Mouse (Mus musculus) embryonic facial prominence, embryonic 14.5 days (tissue): ENCODE data around the gene Dvl2. TPM values are rescaled to one million over a fixed set of nuclear protein-coding genes. Genes with fewer than 3 reads are reported as not detected.

Experiments
- ATAC-seq: fragments of 200-750 bp; cut with Nextera tagmentation; 2 replicates; pipeline ENCODE4 v1.8.0; 2017; ENCODE audit warnings: low read depth, moderate number of reproducible peaks, moderate TSS enrichment
- DNase-seq: peaks from one replicate; pipeline ENCODE4 v3.0.0-alpha.2; 2015; ENCODE audit warnings: low spot score
- H3K27ac ChIP-seq: fragments of 300-500 bp; sonication (generic); replicated peaks from 2 replicates; pipeline ENCODE4 v1.5.1; 2014; ENCODE audit warnings: low read depth, mild to moderate bottlenecking, low read length, moderate library complexity
- H3K27me3 ChIP-seq: fragments of 300-500 bp; sonication (generic); replicated peaks from 2 replicates; pipeline ENCODE4 v1.6.1; 2014; ENCODE audit warnings: low read length; ENCODE audit not compliant: control insufficient read depth, insufficient read depth
- H3K36me3 ChIP-seq: fragments of 300-500 bp; sonication (generic); 2 replicates; pipeline ENCODE4 v1.6.1; 2014; ENCODE audit warnings: low read length, mixed read lengths; ENCODE audit not compliant: control insufficient read depth, insufficient read depth
- H3K4me1 ChIP-seq: fragments of 300-500 bp; sonication (generic); 2 replicates; pipeline ENCODE4 v1.6.1; 2014; ENCODE audit warnings: antibody characterized with exemption, low read length; ENCODE audit not compliant: control insufficient read depth, insufficient read depth
- H3K4me2 ChIP-seq: fragments of 300-500 bp; sonication (generic); 2 replicates; pipeline ENCODE4 v1.6.1; 2014; ENCODE audit warnings: low read depth, mild to moderate bottlenecking, low read length, moderate library complexity, mixed read lengths
- H3K4me3 ChIP-seq: fragments of 300-500 bp; sonication (generic); 2 replicates; pipeline ENCODE4 v1.5.1; 2014; ENCODE audit warnings: low read depth, mild to moderate bottlenecking, low read length
- H3K9ac ChIP-seq: fragments of 300-500 bp; sonication (generic); 2 replicates; pipeline ENCODE4 v1.6.1; 2014; ENCODE audit warnings: low read depth, mild to moderate bottlenecking, low read length, moderate library complexity, mixed read lengths
- H3K9me3 ChIP-seq: fragments of 300-500 bp; sonication (generic); 2 replicates; pipeline ENCODE4 v1.6.1; 2016; ENCODE audit warnings: low read length; ENCODE audit not compliant: control insufficient read depth
- WGBS: fragments of 180-500 bp; shearing (Covaris S2); extraction: QIAGEN DNeasy Blood & Tissue Kit; methylation state at CpG from one replicate; pipeline ENCODE4 v1.1.7; 2014; 5-methylcytosine and 5-hydroxymethylcytosine counted together
- polyA plus RNA-seq: library from polyadenylated mRNA; unstranded; fragments of >200 nt; fragmentation: Nextera tagmentation; extraction: Ambion mirVana; gene quantifications from 2 replicates; pipeline ENCODE4 v1.2.1, GENCODE M21; 2014

The Dvl2 gene
- polyA plus RNA-seq, 1 experiment from 2014 or later = 30.8 TPM

DNA sequence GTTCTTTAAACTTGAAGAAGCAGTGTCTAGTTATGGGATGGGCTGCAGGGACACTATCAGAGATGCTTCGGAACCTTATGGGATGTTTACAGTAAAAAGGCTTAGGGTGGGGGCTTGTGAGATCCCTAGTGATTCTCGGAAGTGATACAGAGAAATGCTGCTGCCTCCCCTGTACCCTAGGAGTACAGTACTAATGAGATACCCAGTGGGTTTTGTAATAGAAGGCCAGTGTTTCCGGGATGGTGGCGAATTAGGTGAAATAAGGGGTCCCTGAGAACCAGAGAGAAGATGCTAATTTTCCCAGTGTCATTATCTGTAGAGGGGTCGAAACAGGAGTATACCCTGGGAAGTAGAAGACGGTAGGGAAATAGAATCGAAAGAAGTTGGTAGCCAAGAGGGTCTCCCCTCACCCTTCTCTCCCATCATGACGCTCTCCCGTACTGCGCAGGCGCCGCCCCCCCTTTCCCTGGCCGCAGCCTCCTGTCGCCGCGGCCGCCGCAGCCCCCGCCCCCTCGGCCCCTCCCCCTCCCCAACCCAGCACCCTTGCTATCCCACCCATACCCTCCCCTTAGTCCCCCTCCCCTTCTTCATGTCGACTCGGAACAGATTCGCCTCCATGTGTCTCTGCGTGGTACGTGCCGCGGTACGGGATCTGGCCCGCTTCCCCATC, 23.2 kb downstream of the Dvl2 start:
- 5% methylated on average over 21 of the region's 29 CpGs for WGBS
- H3K36me3 ChIP-seq = no peaks in the 10 kb centered on the region
- H3K9ac ChIP-seq = peak overlapping the region; percentile 57
- peak overlapping the region; percentile 28 for H3K4me3 ChIP-seq
- H3K27me3 ChIP-seq = no peaks in the 10 kb centered on the region
- no peaks in the 10 kb centered on the region for H3K9me3 ChIP-seq
- H3K27ac ChIP-seq = no peak overlapping the region; the same call in 1 of the 2 replicates
- H3K4me1 ChIP-seq = peaks cover 55% of the 10 kb centered on the region
- DNase-seq (peak; percentile 52), ATAC-seq (no peak)
- peak overlapping the region; percentile 60 for H3K4me2 ChIP-seq

DNA sequence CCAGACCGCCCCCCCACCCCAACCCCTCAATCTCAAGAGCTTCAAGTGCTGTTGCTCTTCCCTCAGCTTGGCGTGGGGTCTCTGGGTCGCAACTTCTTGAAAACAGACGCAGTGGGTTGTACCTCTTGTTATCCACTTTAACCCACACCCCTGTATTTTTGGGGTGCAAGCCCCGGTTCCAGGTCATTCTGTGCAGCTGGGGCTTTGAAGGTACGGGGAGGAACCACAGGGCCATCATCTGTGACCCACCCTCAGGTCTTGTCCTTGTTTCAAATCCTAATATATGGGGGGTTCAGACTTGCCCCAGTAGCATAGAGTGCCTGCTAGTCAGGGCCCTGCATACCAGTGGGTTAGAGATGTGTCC, 23.7 kb downstream of the Dvl2 start:
- peak overlapping the region; percentile 60 for H3K4me2 ChIP-seq
- no peak overlapping the region; the same call in 1 of the 2 replicates for H3K27ac ChIP-seq
- ATAC-seq (no peak), DNase-seq (no peak)
- WGBS = 9% methylated on average over 6 of the region's 6 CpGs
- peaks cover 60% of the 10 kb centered on the region for H3K4me1 ChIP-seq
- H3K9ac ChIP-seq = peak overlapping the region; percentile 57
- no peaks in the 10 kb centered on the region for H3K9me3 ChIP-seq
- no peaks in the 10 kb centered on the region for H3K27me3 ChIP-seq
- H3K36me3 ChIP-seq = no peaks in the 10 kb centered on the region
- peak overlapping the region; percentile 28 for H3K4me3 ChIP-seq

DNA sequence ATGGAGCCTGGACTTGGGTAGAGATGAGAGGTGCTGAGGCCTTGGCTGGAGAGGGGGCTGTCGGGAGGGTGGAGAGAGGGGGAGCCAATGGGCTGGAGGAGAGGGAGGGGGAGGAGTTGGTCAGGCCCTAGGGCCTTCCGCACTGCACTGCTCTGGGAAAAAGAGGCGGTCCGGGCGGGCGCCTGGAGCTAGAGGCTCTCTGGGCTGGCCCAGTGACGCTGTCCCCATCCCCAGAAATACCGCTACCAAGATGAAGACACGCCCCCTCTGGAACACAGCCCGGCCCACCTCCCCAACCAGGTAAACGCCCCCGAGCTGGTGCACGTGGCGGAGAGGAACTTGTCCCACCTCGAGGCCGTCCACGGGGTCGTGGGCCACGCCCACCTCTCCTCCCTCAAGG, 26.3 kb downstream of the Dvl2 start:
- ATAC-seq (peak; percentile 50), DNase-seq (peak; percentile 82)
- Histone ChIP-seq H3K4me3 (peak overlapping the region; percentile 20), H3K4me2 (peak overlapping the region; percentile 51), H3K27ac (peak overlapping the region; percentile 95), H3K9ac (peak overlapping the region; percentile 42), H3K9me3 (no peaks in the 10 kb centered on the region), H3K4me1 (peaks cover 59% of the 10 kb centered on the region), H3K27me3 (no peaks in the 10 kb centered on the region), H3K36me3 (peaks cover 15% of the 10 kb centered on the region)
- 5% methylated on average over 15 of the region's 19 CpGs for WGBS

DNA sequence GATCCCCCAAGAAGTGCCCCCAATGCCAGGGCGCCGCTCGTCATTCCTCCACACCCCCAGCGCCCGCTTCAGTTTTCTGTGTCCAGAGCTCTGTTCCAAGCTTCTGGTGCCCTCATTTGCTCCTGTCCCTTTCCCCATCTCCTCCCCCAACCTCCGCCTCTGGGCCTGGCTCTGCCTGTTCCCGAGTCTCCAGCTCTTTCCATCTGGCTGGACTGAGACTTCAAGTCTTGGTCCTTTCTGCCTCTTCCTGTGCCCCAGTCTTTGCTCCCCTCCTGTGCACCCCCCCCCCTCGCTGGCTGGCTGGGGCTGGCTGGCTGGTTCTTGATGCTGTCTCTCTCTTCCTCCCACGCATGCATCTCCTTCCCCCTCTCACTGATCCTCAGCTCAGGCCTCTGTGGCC, 27.0 kb downstream of the Dvl2 start:
- H3K27ac ChIP-seq = peak overlapping the region; percentile 95
- ATAC-seq (no peak), DNase-seq (no peak)
- peaks cover 22% of the 10 kb centered on the region for H3K36me3 ChIP-seq
- 40% methylated on average over 6 of the region's 9 CpGs for WGBS
- H3K4me3 ChIP-seq = peak overlapping the region; percentile 20; the same call in 1 of the 2 replicates
- H3K4me1 ChIP-seq = peaks cover 59% of the 10 kb centered on the region
- no peaks in the 10 kb centered on the region for H3K27me3 ChIP-seq
- H3K4me2 ChIP-seq = peak overlapping the region; percentile 51
- H3K9ac ChIP-seq = peak overlapping the region; percentile 42
- no peaks in the 10 kb centered on the region for H3K9me3 ChIP-seq

DNA sequence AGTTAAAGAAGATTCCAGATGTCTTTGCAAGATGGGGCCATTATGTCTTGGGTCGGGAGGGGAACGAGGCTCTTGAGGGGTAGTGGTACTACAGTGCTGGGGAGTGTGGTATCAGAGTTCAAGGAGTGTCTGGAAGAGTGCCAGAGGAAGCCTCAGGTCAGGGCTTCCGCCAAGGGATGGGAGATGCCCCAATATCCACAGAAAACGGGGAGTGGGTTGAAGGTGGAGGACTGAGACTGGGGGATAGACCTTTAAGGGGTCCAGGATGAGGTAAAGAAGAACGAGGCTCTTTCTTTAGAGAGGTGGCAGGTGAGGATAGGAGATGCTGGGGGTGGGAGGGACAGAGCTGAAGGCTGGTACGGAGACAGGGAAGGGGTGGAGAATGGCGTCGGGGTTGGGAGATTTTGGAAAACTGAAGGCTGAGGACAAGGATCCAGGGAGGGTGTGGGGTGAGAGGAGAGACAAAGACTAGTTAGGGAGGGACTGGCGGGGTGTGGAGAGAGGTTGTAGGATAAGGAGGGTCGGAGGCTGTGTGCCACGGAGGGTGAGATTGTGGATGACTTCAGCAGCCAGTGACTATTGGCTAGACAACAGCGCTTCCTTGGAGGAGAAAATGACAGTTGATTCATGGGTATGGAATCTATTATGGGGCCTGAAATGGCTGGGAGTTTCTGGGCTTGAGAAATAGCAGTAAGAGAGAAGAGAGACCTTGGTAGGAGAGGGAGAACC, 28.2 kb downstream of the Dvl2 start:
- Histone ChIP-seq H3K9me3 (no peaks in the 10 kb centered on the region), H3K9ac (peak overlapping the region; percentile 45; the same call in 1 of the 2 replicates), H3K4me3 (peak overlapping the region; percentile 22), H3K27me3 (no peaks in the 10 kb centered on the region), H3K4me1 (peaks cover 53% of the 10 kb centered on the region), H3K36me3 (peaks cover 33% of the 10 kb centered on the region), H3K27ac (peak overlapping the region; percentile 95), H3K4me2 (peak overlapping the region; percentile 51)
- WGBS = 19% methylated on average over 12 of the region's 12 CpGs
- 0 out of 2 replicates have a peak, but pooled peaks have one; percentile 0 for ATAC-seq
- no peak for DNase-seq

DNA sequence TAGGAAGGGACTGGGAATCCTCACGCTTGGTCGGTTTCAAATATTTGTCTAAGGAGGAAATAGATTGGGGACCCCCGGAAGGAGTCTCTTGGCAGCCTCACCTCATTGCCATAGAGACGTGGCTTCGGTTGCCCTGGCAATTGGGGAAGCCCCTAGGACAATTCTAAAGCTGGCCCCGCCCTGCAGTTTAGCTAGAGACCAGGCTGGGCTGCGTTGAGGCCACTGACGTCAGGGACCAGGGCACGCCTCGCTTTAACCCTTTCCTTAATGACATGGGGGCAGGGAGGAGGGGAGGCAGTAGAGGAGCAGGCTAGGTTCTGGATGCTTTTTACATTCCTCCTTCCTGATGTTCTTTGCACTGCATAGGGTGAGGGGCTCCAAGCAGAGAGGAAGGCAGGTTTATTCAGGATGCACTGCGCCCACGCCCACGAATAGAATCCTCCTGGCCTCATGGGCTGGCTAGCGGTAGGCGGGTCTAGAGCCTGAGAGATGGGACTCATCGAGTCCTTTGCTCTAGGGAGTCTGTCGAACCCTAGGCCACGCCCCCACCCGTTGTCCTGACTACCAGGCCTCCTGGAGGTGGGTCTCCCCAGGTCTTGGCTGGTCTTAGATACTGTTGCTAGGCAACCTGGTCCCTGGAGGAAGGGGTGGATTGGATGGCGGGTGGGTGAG, 28.9 kb downstream of the Dvl2 start:
- peak; percentile 98 for DNase-seq
- H3K36me3 ChIP-seq = peaks cover 40% of the 10 kb centered on the region
- peak overlapping the region; percentile 22 for H3K4me3 ChIP-seq
- 2% methylated on average over 20 of the region's 20 CpGs for WGBS
- H3K27me3 ChIP-seq = no peaks in the 10 kb centered on the region
- H3K9ac ChIP-seq = 0 out of 2 replicates have a peak overlapping the region, but pooled peaks have one; percentile 40
- H3K4me1 ChIP-seq = peaks cover 51% of the 10 kb centered on the region
- H3K27ac ChIP-seq = peak overlapping the region; percentile 95
- H3K9me3 ChIP-seq = no peaks in the 10 kb centered on the region
- peak overlapping the region; percentile 51 for H3K4me2 ChIP-seq
- peak; percentile 92 for ATAC-seq

DNA sequence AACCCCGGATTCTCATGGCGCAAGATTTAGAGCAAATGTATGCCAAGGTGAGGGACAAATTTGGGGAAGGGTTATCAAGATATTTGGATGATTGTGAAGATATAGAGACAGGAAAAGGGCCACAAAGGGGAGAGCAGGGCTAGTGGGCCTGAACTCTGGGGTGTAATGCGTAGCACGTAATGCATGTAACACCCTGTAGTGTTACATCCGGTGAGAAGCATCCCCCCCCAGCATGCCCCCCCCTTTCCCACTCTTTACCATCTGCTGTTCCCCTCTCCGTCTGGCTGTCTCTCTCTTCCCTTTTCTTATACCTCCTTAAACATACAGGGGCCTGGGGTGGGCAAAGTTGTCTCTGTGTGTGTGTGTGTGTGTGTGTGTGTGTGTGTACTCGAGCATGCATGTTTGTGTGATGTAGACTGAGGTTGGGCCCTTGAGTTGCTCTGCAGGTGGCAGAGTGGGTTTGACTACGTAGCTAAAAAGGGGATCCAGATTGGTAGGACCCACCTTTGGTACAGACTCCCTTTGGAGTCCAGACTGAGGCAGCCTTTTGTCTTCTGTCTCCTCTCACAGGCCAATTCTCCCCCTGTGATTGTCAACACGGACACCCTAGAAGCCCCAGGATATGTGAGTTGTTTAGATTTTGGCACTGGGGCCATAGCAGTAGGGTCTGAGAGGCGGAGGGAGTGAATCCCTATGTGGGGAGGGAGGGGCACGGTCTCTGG, 29.6 kb downstream of the Dvl2 start:
- ATAC-seq (peak; percentile 8; the same call in 1 of the 2 replicates), DNase-seq (no peak)
- peaks cover 48% of the 10 kb centered on the region for H3K36me3 ChIP-seq
- H3K4me2 ChIP-seq = peak overlapping the region; percentile 51
- peak overlapping the region; percentile 95 for H3K27ac ChIP-seq
- no peaks in the 10 kb centered on the region for H3K27me3 ChIP-seq
- peak overlapping the region; percentile 22 for H3K4me3 ChIP-seq
- no peaks in the 10 kb centered on the region for H3K9me3 ChIP-seq
- H3K4me1 ChIP-seq = peaks cover 48% of the 10 kb centered on the region
- 45% methylated on average over 11 of the region's 11 CpGs for WGBS
- no peak overlapping the region for H3K9ac ChIP-seq

DNA sequence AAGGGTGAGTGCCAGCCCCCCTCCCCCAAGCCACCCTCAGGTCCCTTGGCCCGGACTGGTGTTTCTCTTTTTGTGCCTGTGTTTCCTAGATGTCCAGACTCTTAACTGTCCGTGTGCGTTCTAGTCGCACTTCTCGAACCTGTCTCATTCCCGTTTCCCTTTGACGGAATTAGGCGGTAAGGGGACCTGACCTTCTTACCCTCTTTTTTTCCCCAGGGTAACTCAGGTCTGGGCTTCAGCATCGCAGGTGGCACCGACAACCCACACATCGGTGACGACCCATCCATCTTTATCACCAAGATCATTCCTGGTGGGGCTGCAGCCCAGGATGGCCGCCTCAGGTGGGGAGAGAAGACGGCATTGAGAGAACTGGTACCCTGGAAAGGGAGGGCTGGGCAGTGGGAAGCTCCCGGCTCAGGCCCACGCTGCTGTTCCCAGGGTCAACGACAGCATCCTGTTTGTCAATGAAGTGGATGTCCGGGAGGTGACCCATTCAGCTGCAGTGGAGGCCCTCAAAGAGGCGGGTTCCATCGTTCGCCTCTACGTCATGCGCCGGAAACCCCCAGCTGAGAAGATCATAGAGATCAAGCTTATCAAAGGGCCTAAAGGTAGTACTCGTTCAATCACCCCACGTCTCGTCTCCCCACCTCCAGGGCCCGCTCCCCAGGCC, 30.4 kb downstream of the Dvl2 start:
- H3K9me3 ChIP-seq = no peaks in the 10 kb centered on the region
- 93% methylated on average over 28 of the region's 28 CpGs for WGBS
- H3K27me3 ChIP-seq = no peaks in the 10 kb centered on the region
- H3K4me2 ChIP-seq = no peak overlapping the region
- H3K4me3 ChIP-seq = no peak overlapping the region
- no peak overlapping the region for H3K27ac ChIP-seq
- no peak for DNase-seq
- ATAC-seq = no peak
- no peak overlapping the region for H3K9ac ChIP-seq
- peaks cover 52% of the 10 kb centered on the region for H3K36me3 ChIP-seq
- peaks cover 43% of the 10 kb centered on the region for H3K4me1 ChIP-seq
